Mouse (Mus musculus): ENCODE measurements around the gene Msh2.

DNA sequence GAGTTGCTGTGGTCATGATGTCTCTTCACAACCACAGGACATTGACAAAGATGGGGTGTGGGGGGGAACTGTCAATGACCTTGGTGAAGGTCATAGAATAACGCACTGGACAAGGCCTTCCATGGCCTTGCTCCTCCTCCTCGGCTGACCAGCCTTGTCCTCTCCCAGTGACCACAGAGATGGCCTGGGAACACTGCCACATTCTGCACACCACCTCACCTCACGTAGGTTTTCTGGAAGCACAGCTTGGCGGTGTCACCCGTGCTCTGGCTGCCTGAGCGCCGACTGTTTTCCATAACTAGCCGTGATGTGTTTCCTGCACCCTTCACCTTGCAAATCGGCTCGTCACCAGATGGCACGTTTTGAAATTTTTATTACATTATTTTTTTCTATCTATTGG lies 92.9 kb downstream of the Msh2 start:
- no peak for TF ChIP-seq GATA1 (IDR thresholded peaks at IDR 0.05; ENCODE audit: low read length)
- TF ChIP-seq TAL1 (IDR thresholded peaks at IDR 0.05; ENCODE audit: low read length) = no peak
